Mouse (Mus musculus): ENCODE results near the gene Yars.

DNA sequence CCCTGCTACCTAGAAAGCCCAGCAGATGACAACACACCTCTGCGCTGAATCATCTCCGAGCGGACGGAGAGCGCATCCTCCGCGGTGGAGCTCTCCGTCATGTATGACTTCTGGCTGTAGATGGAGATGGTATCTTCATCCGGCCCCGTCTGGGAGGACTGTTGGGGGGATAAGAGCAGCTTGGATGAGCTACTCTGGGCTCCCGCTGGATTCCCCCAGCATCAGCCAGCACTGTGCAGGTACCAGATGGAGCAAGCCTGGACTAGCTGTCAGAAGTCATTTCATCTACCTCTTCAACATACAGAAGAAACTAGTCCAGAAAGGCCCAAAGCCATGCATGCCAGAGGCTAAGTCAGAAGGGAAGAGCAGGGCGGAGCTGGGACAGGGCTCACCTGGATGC lies 35.8 kb downstream of the Yars start:
- TF ChIP-seq POLR2A (IDR thresholded peaks at IDR 0.05; ENCODE audit: insufficient read depth, low read depth, low read length) (no peak), CTCF (IDR thresholded peaks at IDR 0.05; ENCODE audit: insufficient read depth, low read depth, low read length) (no peak)
